ENCODE assay signal across 14 mouse cellular contexts in the genomic region with DNA sequence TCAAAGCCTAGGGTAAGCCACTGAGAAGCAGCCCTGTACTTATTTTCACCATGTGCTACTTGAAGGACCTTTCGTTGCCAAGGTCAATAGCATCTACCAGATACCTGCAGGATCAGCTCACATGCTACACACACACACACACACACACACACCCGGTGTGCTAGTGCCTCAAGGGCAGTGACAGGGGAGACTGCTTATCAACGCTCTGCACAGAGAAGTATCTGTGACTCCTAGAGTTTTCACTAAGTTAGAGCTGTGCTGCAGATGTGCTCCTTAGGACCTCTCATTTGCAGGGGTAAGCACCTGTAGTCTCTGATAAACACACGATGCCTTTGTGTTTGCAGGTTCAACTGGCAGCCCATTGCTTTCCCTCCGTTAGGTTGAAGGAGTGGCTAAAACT.
"Had no signal": no experiment of that assay in that cellular context is flagged by ENCODE, and none has a peak within 500 bp of the region (broad histone marks: within the 10 kb centered on the region; RNA-seq: fewer than 3 reads in every experiment).

No protein-coding gene starts in this region.

- H3K4me2 ChIP-seq: limb, embryonic 13.5 days; neural tube, embryonic 12.5 days had no signal

- H3K9ac ChIP-seq: limb, embryonic 13.5 days; neural tube, embryonic 12.5 days had no signal

- DNase-seq: kidney, adult 11 months; kidney, adult 9 months; kidney, postnatal 36 days; layer of hippocampus, adult 9-11 months; layer of hippocampus, postnatal 36 days; midbrain, embryonic 14.5 days; retina, postnatal 1 day; right cerebral cortex, postnatal 4 days; spleen, adult 18-20 months; thymus, postnatal 36 days had no signal

- H3K9me3 ChIP-seq: limb, embryonic 13.5 days; midbrain, embryonic 10.5 days; neural tube, embryonic 12.5 days had no signal

- H3K27me3 ChIP-seq: limb, embryonic 13.5 days; neural tube, embryonic 12.5 days had no signal

- H3K4me3 ChIP-seq: limb, embryonic 13.5 days; midbrain, embryonic 10.5 days; neural tube, embryonic 12.5 days had no signal

- H3K27ac ChIP-seq: kidney, postnatal 0 days; limb, embryonic 13.5 days; midbrain, embryonic 10.5 days; neural tube, embryonic 12.5 days had no signal

- H3K4me1 ChIP-seq: limb, embryonic 13.5 days; midbrain, embryonic 10.5 days; neural tube, embryonic 12.5 days had no signal
